Comparison of ENCODE assay signal across 8 mouse cellular contexts in the genomic region with DNA sequence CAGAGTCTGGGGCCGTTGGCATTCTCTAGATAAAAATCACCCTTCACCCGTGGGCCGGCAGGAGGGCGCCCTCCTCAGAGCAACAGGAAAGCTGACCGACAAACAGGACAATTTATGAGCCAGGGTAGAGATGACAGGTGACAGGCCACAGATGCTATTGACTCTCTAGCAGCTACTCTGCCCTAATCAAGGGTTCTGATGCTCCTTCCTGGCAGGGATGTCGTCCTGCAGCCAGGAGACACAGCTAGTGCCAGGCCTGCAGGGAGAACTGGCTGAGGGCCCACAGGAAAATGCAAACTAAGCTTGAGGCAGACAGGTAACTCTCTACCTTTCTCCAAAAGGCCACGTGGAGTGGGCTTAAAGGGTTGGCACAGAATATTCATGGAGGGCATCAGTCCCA. TPM values are rescaled to one million over a fixed set of nuclear protein-coding genes. Genes with fewer than 3 reads are reported as not detected.
DNase-seq lines count a peak whose midpoint lies in the region; ATAC-seq and TF ChIP-seq lines count a peak whose summit lies in the region.

No protein-coding gene starts in this region.

- no peaks in the 10 kb centered on the region for H3K9me3 ChIP-seq in lung, embryonic 16.5 days (ENCODE audit: control insufficient read depth, low read length)
- H3K9me3 ChIP-seq in hindbrain, embryonic 15.5 days = no peaks in the 10 kb centered on the region

- H3K36me3 ChIP-seq in lung, embryonic 16.5 days (ENCODE audit: control insufficient read depth, insufficient read depth, low read length) = no peaks in the 10 kb centered on the region
- H3K36me3 ChIP-seq in hindbrain, embryonic 15.5 days = peaks cover 8% of the 10 kb centered on the region
- no peaks in the 10 kb centered on the region for H3K36me3 ChIP-seq in myocyte (ENCODE audit: control insufficient read depth, insufficient read depth)

- peak overlapping the region; percentile 83 for H3K4me2 ChIP-seq in lung, embryonic 16.5 days (ENCODE audit: low read depth, low read length)
- peak overlapping the region; percentile 61 for H3K4me2 ChIP-seq in hindbrain, embryonic 15.5 days
- H3K4me2 ChIP-seq in myocyte (ENCODE audit: low read depth) = peak overlapping the region; percentile 94

- H3K4me1 ChIP-seq in lung, embryonic 16.5 days (replicated peaks; ENCODE audit: control insufficient read depth, insufficient read depth, low read length) = peaks cover 26% of the 10 kb centered on the region
- peaks cover 50% of the 10 kb centered on the region for H3K4me1 ChIP-seq in hindbrain, embryonic 15.5 days (replicated peaks)

- H3K79me2 ChIP-seq in myocyte (ENCODE audit: control insufficient read depth, insufficient read depth) = no peaks in the 10 kb centered on the region

- peak overlapping the region; percentile 75 for H3ac ChIP-seq in myocyte (ENCODE audit: control insufficient read depth, insufficient read length)

- peak overlapping the region; percentile 75 for H3K4me3 ChIP-seq in lung, embryonic 16.5 days (ENCODE audit: low read length)
- H3K4me3 ChIP-seq in hindbrain, embryonic 15.5 days = peak overlapping the region; percentile 63
- H3K4me3 ChIP-seq in myocyte = peak overlapping the region; percentile 57

- H3K27me3 ChIP-seq in lung, embryonic 16.5 days (ENCODE audit: control insufficient read depth, insufficient read depth, low read depth, low read length) = peaks cover 6% of the 10 kb centered on the region; the same call in 1 of the 2 replicates
- peaks cover 4% of the 10 kb centered on the region for H3K27me3 ChIP-seq in hindbrain, embryonic 15.5 days
- no peaks in the 10 kb centered on the region for H3K27me3 ChIP-seq in myocyte (ENCODE audit: control insufficient read depth, insufficient read depth, insufficient read length)

- ATAC-seq in lung, embryonic 16.5 days (ENCODE audit: low read depth) = no peak
- no peak for ATAC-seq in hindbrain, embryonic 15.5 days (ENCODE audit: low FRiP score, low read depth)

- no peak for DNase-seq in lung, postnatal 36 days
- peak; percentile 82 for DNase-seq in cerebellum, adult 9-11 months
- DNase-seq in c-Kit-positive CD71-positive TER-119-positive erythroid progenitor cells, embryonic 14.5 days (ENCODE audit: low spot score) = no peak
- no peak for DNase-seq in urinary bladder, postnatal 10 days (ENCODE audit: low spot score)
- DNase-seq in right cerebral cortex, postnatal 10 days (ENCODE audit: low spot score in 2 of 2) = no peak

- 11% methylated on average over 7 of the region's 7 CpGs for WGBS in lung, embryonic 16.5 days
- 30% methylated on average over 7 of the region's 7 CpGs for WGBS in hindbrain, embryonic 15.5 days

- H3K27ac ChIP-seq in lung, embryonic 16.5 days (ENCODE audit: low read length) = no peak overlapping the region
- peak overlapping the region; percentile 74 for H3K27ac ChIP-seq in hindbrain, embryonic 15.5 days (replicated peaks)

- peak overlapping the region; percentile 75 for H3K9ac ChIP-seq in lung, embryonic 16.5 days (ENCODE audit: low read length)
- peak overlapping the region; percentile 76 for H3K9ac ChIP-seq in hindbrain, embryonic 15.5 days

- no peak for TF ChIP-seq POLR2A in myocyte (IDR thresholded peaks at IDR 0.05; ENCODE audit: insufficient read length, low read depth)

TF ChIP-seq in myocyte, 11 proteins besides CTCF, POLR2A, EP300 and RAD21:
- TF ChIP-seq MYOD1 (IDR thresholded peaks at IDR 0.05; ENCODE audit: control insufficient read depth in 1 of 3, insufficient read length in 2 of 3, low read depth in 2 of 3) (peak in 2 of 3 experiments; percentile 6 to 54), MAX (IDR thresholded peaks at IDR 0.05; ENCODE audit: low read depth) (no peak)

RNA-seq across cellular contexts. Expression of a gene that starts 5.0 kb away (rescaled TPM):
- polyA plus RNA-seq in lung, embryonic 16.5 days (2015; fragmentation: Nextera tagmentation; extraction: Ambion mirVana) = 42.7 and 45.7 TPM in 2 replicates
- 68.3 and 71.7 TPM in 2 replicates for polyA plus RNA-seq in hindbrain, embryonic 15.5 days (2015; fragmentation: Nextera tagmentation; extraction: Ambion mirVana)
- polyA plus RNA-seq in myocyte (2012; fragmentation: generic; extraction: Trizol) = 78.6 TPM

RNA-seq across cellular contexts. Expression of a gene that starts 31.8 kb away (rescaled TPM):
- polyA plus RNA-seq in lung, embryonic 16.5 days (2015; fragmentation: Nextera tagmentation; extraction: Ambion mirVana) = 0.28 and 0.30 TPM in 2 replicates
- 11.6 and 13.6 TPM in 2 replicates for polyA plus RNA-seq in hindbrain, embryonic 15.5 days (2015; fragmentation: Nextera tagmentation; extraction: Ambion mirVana)
- polyA plus RNA-seq in myocyte (2012; fragmentation: generic; extraction: Trizol) = 0.37 TPM

RNA-seq across cellular contexts. Expression of a gene that starts 46.3 kb away (rescaled TPM):
- polyA plus RNA-seq in lung, embryonic 16.5 days (2015; fragmentation: Nextera tagmentation; extraction: Ambion mirVana) = 32.9 and 33.5 TPM in 2 replicates
- polyA plus RNA-seq in hindbrain, embryonic 15.5 days (2015; fragmentation: Nextera tagmentation; extraction: Ambion mirVana) = 40.3 and 43.2 TPM in 2 replicates
- 16.2 TPM for polyA plus RNA-seq in myocyte (2012; fragmentation: generic; extraction: Trizol)
